Mouse (Mus musculus) bone marrow macrophage, adult 2 months (primary cell): ENCODE data around the gene Rhoj.

Experiments used
- CTCF ChIP-seq: IDR thresholded peaks from 2 replicates; pipeline ENCODE4 v1.5.1; 2012; ENCODE audit warnings: low read depth, mild to moderate bottlenecking, low read length, moderate library complexity
- POLR2A ChIP-seq: IDR thresholded peaks from 2 replicates; pipeline ENCODE4 v1.6.1; 2012; ENCODE audit warnings: mild to moderate bottlenecking, low read depth, low read length, borderline replicate concordance

GRCm38 (mm10) chr12:75374437-75374836 lies 66.3 kb downstream of the Rhoj start:
- no peak for TF ChIP-seq POLR2A
- TF ChIP-seq CTCF, result no peak
